Mouse (Mus musculus): Measurements from ENCODE around the gene Lsamp.

Lsamp gene

GRCm38 (mm10) chr16:39984205-39984634 lies at the start of gene Lsamp:
TSS of gene Lsamp (plus strand) at chr16:39984361.
- in situ Hi-C loops (cut with MboI, MseI): no loop called here

- in situ Hi-C loops (cut with MboI, MseI): no loop called here
These were observed 26.5 kb upstream of the Lsamp start for GRCm38 (mm10) chr16:39957686-39958085.

- in situ Hi-C loops (cut with MboI, MseI): no loop called here
These were observed 11.4 kb upstream of the Lsamp start for GRCm38 (mm10) chr16:39972712-39973111.

GRCm38 (mm10) chr16:39984635-39985291 lies 602 bp downstream of the Lsamp start:
- in situ Hi-C loops (cut with MboI, MseI): no loop called here

- in situ Hi-C loops (cut with MboI, MseI): no loop called here
These were observed 4.3 kb downstream of the Lsamp start for GRCm38 (mm10) chr16:39988466-39988865.

GRCm38 (mm10) chr16:39994821-39995220 lies 10.7 kb downstream of the Lsamp start:
- in situ Hi-C loops (cut with MboI, MseI): no loop called here

GRCm38 (mm10) chr16:40008800-40009199 lies 24.6 kb downstream of the Lsamp start:
- in situ Hi-C loops (cut with MboI, MseI): no loop called here

GRCm38 (mm10) chr16:40011106-40011505 lies 26.9 kb downstream of the Lsamp start:
- in situ Hi-C loops (cut with MboI, MseI): no loop called here

- in situ Hi-C loops (cut with MboI, MseI): no loop called here
These were observed 38.5 kb downstream of the Lsamp start for GRCm38 (mm10) chr16:40022611-40023010.

GRCm38 (mm10) chr16:40036719-40037118 lies 52.6 kb downstream of the Lsamp start:
- in situ Hi-C loops (cut with MboI, MseI): no loop called here

GRCm38 (mm10) chr16:40059546-40059945 lies 75.4 kb downstream of the Lsamp start:
- in situ Hi-C loops (cut with MboI, MseI): no loop called here

GRCm38 (mm10) chr16:40059968-40060367 lies 75.8 kb downstream of the Lsamp start:
- in situ Hi-C loops (cut with MboI, MseI): no loop called here

- in situ Hi-C loops (cut with MboI, MseI): no loop called here
These were observed 76.3 kb downstream of the Lsamp start for GRCm38 (mm10) chr16:40060491-40060890.

- in situ Hi-C loops (cut with MboI, MseI): no loop called here
These were observed 91.4 kb downstream of the Lsamp start for GRCm38 (mm10) chr16:40075556-40075955.

GRCm38 (mm10) chr16:40080224-40080623 lies 96.1 kb downstream of the Lsamp start:
- in situ Hi-C loops (cut with MboI, MseI): no loop called here

- in situ Hi-C loops (cut with MboI, MseI): no loop called here
These were observed 120.2 kb downstream of the Lsamp start for GRCm38 (mm10) chr16:40104329-40104728.

GRCm38 (mm10) chr16:40182918-40183317 lies 198.8 kb downstream of the Lsamp start:
- in situ Hi-C loops (cut with MboI, MseI): no loop called here

GRCm38 (mm10) chr16:40187987-40188590 lies 203.9 kb downstream of the Lsamp start:
- in situ Hi-C loops (cut with MboI, MseI): no loop called here

- in situ Hi-C loops (cut with MboI, MseI): loop anchor here (5.0 kb wide), 1 partner anchor 48 kb away; no protein-coding TSS in a partner anchor
These were observed 210.2 kb downstream of the Lsamp start for GRCm38 (mm10) chr16:40194401-40194800.

GRCm38 (mm10) chr16:40194839-40195238 lies 210.7 kb downstream of the Lsamp start:
- in situ Hi-C loops (cut with MboI, MseI): loop anchor here (5.0 kb wide), 1 partner anchor 47 kb away; no protein-coding TSS in a partner anchor

GRCm38 (mm10) chr16:40228627-40229026 lies 244.5 kb downstream of the Lsamp start:
- in situ Hi-C loops (cut with MboI, MseI): no loop called here

GRCm38 (mm10) chr16:40233066-40233465 lies 248.9 kb downstream of the Lsamp start:
- in situ Hi-C loops (cut with MboI, MseI): no loop called here
